Mouse (Mus musculus): ENCODE data around the gene Rnf212b. TPM values are rescaled to one million over a fixed set of nuclear protein-coding genes. Genes with fewer than 3 reads are reported as not detected.
"Not testable (repeated sequence)": the region's sequence is repeated elsewhere in the genome, so short reads cannot be mapped to it uniquely, and the experiment has no call there.

Gene Rnf212b
- not detected in 2 replicates for polyA plus RNA-seq (2015; fragmentation: Nextera tagmentation; extraction: Ambion mirVana)

GRCm38 (mm10) chr14:54813991-54814390 lies at the start of gene Rnf212b:
Gene Rnf212b, plus strand, starts transcription at chr14:54814141.
- Histone ChIP-seq H3K4me2 (no peak within 1 kb of the TSS), H3K9ac (no peak within 1 kb of the TSS), H3K4me1 (replicated peaks) (no peaks in the 10 kb centered on the region), H3K27ac (replicated peaks) (no peak within 1 kb of the TSS), H3K27me3 (no peaks in the 10 kb centered on the region), H3K4me3 (replicated peaks) (no peak within 1 kb of the TSS), H3K36me3 (replicated peaks) (no peaks in the 10 kb centered on the region), H3K9me3 (replicated peaks) (no peaks in the 10 kb centered on the region)
- no peak for ATAC-seq (ENCODE audit: insufficient read depth)
- 77% methylated on average over 29 of the region's 29 CpGs for WGBS (ENCODE audit: insufficient replicate concordance)

- not testable (repeated sequence) for H3K9me3 ChIP-seq (replicated peaks); H3K36me3 ChIP-seq (replicated peaks); H3K27me3 ChIP-seq; ATAC-seq (ENCODE audit: insufficient read depth); H3K4me3 ChIP-seq (replicated peaks); H3K4me1 ChIP-seq (replicated peaks); H3K9ac ChIP-seq; H3K27ac ChIP-seq (replicated peaks); H3K4me2 ChIP-seq
- WGBS (ENCODE audit: insufficient replicate concordance): 75% methylated on average over 7 of the region's 7 CpGs
These were observed 47.0 kb upstream of the Rnf212b start for GRCm38 (mm10) chr14:54766937-54767336.

- Histone ChIP-seq H3K4me3 (replicated peaks) (no peak overlapping the region), H3K27ac (replicated peaks) (no peak overlapping the region), H3K9me3 (replicated peaks) (no peaks in the 10 kb centered on the region), H3K27me3 (no peaks in the 10 kb centered on the region), H3K36me3 (replicated peaks) (no peaks in the 10 kb centered on the region), H3K4me2 (no peak overlapping the region), H3K9ac (no peak overlapping the region), H3K4me1 (replicated peaks) (no peaks in the 10 kb centered on the region)
- 44% methylated on average over 10 of the region's 10 CpGs for WGBS (ENCODE audit: insufficient replicate concordance)
- ATAC-seq (ENCODE audit: insufficient read depth): no peak
These were observed 45.5 kb upstream of the Rnf212b start for GRCm38 (mm10) chr14:54768314-54769067.

GRCm38 (mm10) chr14:54769068-54769425 lies 44.9 kb upstream of the Rnf212b start:
- no peaks in the 10 kb centered on the region for H3K27me3 ChIP-seq
- H3K4me3 ChIP-seq (replicated peaks): no peak overlapping the region
- H3K9ac ChIP-seq: no peak overlapping the region
- H3K9me3 ChIP-seq (replicated peaks): no peaks in the 10 kb centered on the region
- no peak overlapping the region for H3K4me2 ChIP-seq
- H3K27ac ChIP-seq (replicated peaks): no peak overlapping the region
- 67% methylated on average over 5 of the region's 5 CpGs for WGBS (ENCODE audit: insufficient replicate concordance)
- no peaks in the 10 kb centered on the region for H3K4me1 ChIP-seq (replicated peaks)
- no peak for ATAC-seq (ENCODE audit: insufficient read depth)
- H3K36me3 ChIP-seq (replicated peaks): no peaks in the 10 kb centered on the region

GRCm38 (mm10) chr14:54770373-54770772 lies 43.6 kb upstream of the Rnf212b start:
- Histone ChIP-seq H3K36me3 (replicated peaks) (no peaks in the 10 kb centered on the region), H3K4me1 (replicated peaks) (no peaks in the 10 kb centered on the region), H3K9ac (no peak overlapping the region), H3K4me2 (no peak overlapping the region), H3K27ac (replicated peaks) (no peak overlapping the region), H3K4me3 (replicated peaks) (no peak overlapping the region), H3K9me3 (replicated peaks) (no peaks in the 10 kb centered on the region), H3K27me3 (no peaks in the 10 kb centered on the region)
- WGBS (ENCODE audit: insufficient replicate concordance): 78% methylated on average over 5 of the region's 5 CpGs
- ATAC-seq (ENCODE audit: insufficient read depth): no peak

GRCm38 (mm10) chr14:54772333-54772856 lies 41.5 kb upstream of the Rnf212b start:
- 74% methylated on average over 20 of the region's 20 CpGs for WGBS (ENCODE audit: insufficient replicate concordance)
- H3K4me3 ChIP-seq (replicated peaks): no peak overlapping the region
- no peaks in the 10 kb centered on the region for H3K27me3 ChIP-seq
- H3K4me2 ChIP-seq: no peak overlapping the region
- no peaks in the 10 kb centered on the region for H3K4me1 ChIP-seq (replicated peaks)
- no peaks in the 10 kb centered on the region for H3K36me3 ChIP-seq (replicated peaks)
- H3K9me3 ChIP-seq (replicated peaks): no peaks in the 10 kb centered on the region
- H3K9ac ChIP-seq: no peak overlapping the region
- ATAC-seq (ENCODE audit: insufficient read depth): no peak
- H3K27ac ChIP-seq (replicated peaks): no peak overlapping the region

GRCm38 (mm10) chr14:54775534-54776041 lies 38.4 kb upstream of the Rnf212b start:
- no peak overlapping the region for H3K9ac ChIP-seq
- H3K36me3 ChIP-seq (replicated peaks): no peaks in the 10 kb centered on the region
- no peak overlapping the region for H3K4me2 ChIP-seq
- no peaks in the 10 kb centered on the region for H3K9me3 ChIP-seq (replicated peaks)
- H3K4me1 ChIP-seq (replicated peaks): no peaks in the 10 kb centered on the region
- H3K27me3 ChIP-seq: peaks cover 21% of the 10 kb centered on the region
- no peak overlapping the region for H3K27ac ChIP-seq (replicated peaks)
- WGBS (ENCODE audit: insufficient replicate concordance): 73% methylated on average over 7 of the region's 7 CpGs
- no peak overlapping the region for H3K4me3 ChIP-seq (replicated peaks)
- ATAC-seq (ENCODE audit: insufficient read depth): no peak

GRCm38 (mm10) chr14:54776768-54777167 lies 37.2 kb upstream of the Rnf212b start:
- Histone ChIP-seq H3K4me1 (replicated peaks) (peaks cover 5% of the 10 kb centered on the region; the same call in 1 of the 2 replicates), H3K36me3 (replicated peaks) (no peaks in the 10 kb centered on the region), H3K4me2 (no peak overlapping the region), H3K27me3 (peaks cover 33% of the 10 kb centered on the region), H3K9ac (no peak overlapping the region), H3K27ac (replicated peaks) (no peak overlapping the region), H3K9me3 (replicated peaks) (no peaks in the 10 kb centered on the region), H3K4me3 (replicated peaks) (no peak overlapping the region)
- no peak for ATAC-seq (ENCODE audit: insufficient read depth)
- WGBS (ENCODE audit: insufficient replicate concordance): 39% methylated on average over 5 of the region's 5 CpGs

GRCm38 (mm10) chr14:54777893-54778292 lies 36.0 kb upstream of the Rnf212b start:
- no peak overlapping the region for H3K27ac ChIP-seq (replicated peaks)
- H3K27me3 ChIP-seq: peaks cover 44% of the 10 kb centered on the region
- peaks cover 5% of the 10 kb centered on the region; the same call in 1 of the 2 replicates for H3K4me1 ChIP-seq (replicated peaks)
- no peak for ATAC-seq (ENCODE audit: insufficient read depth)
- H3K4me2 ChIP-seq: no peak overlapping the region
- no peaks in the 10 kb centered on the region for H3K9me3 ChIP-seq (replicated peaks)
- H3K9ac ChIP-seq: no peak overlapping the region
- H3K4me3 ChIP-seq (replicated peaks): no peak overlapping the region
- H3K36me3 ChIP-seq (replicated peaks): no peaks in the 10 kb centered on the region
- WGBS (ENCODE audit: insufficient replicate concordance): 22% methylated on average over 4 of the region's 4 CpGs

GRCm38 (mm10) chr14:54780084-54780483 lies 33.9 kb upstream of the Rnf212b start:
- Histone ChIP-seq H3K4me3 (replicated peaks) (no peak overlapping the region), H3K36me3 (replicated peaks) (no peaks in the 10 kb centered on the region), H3K27me3 (peaks cover 61% of the 10 kb centered on the region), H3K27ac (replicated peaks) (no peak overlapping the region), H3K4me1 (replicated peaks) (peaks cover 5% of the 10 kb centered on the region; the same call in 1 of the 2 replicates), H3K9me3 (replicated peaks) (no peaks in the 10 kb centered on the region), H3K4me2 (no peak overlapping the region), H3K9ac (no peak overlapping the region)
- no peak for ATAC-seq (ENCODE audit: insufficient read depth)
- WGBS (ENCODE audit: insufficient replicate concordance): 77% methylated on average over 9 of the region's 9 CpGs

GRCm38 (mm10) chr14:54780836-54781609 lies 32.9 kb upstream of the Rnf212b start:
- Histone ChIP-seq H3K4me1 (replicated peaks) (peaks cover 5% of the 10 kb centered on the region; the same call in 1 of the 2 replicates), H3K9ac (no peak overlapping the region), H3K27ac (replicated peaks) (no peak overlapping the region), H3K9me3 (replicated peaks) (no peaks in the 10 kb centered on the region), H3K36me3 (replicated peaks) (no peaks in the 10 kb centered on the region), H3K27me3 (peaks cover 61% of the 10 kb centered on the region), H3K4me3 (replicated peaks) (peak overlapping the region; percentile 51), H3K4me2 (peak overlapping the region; percentile 73)
- WGBS (ENCODE audit: insufficient replicate concordance): 4% methylated on average over 35 of the region's 35 CpGs
- no peak for ATAC-seq (ENCODE audit: insufficient read depth)
